Mouse (Mus musculus): ENCODE data around the gene Mrpl52.

DNA sequence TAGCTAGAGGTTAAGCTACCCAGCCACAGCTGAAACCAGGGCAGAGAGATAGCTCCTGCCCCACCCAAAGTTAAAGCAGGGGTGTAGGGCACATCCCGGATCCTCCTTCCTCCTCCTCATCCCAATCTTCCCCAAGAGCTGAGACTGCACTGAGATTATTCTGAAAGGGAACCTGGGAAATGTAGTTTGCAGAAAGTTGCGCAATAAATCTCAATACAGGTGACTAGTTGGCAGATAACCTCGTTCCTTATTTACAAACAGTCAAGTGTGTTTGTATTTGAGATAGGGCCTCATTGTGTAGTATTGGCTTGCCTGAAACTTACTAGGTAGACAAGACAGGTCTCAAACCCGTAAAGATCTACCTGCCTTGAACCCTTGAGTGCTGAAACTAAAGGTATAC lies 35.4 kb downstream of the Mrpl52 start:
- TF ChIP-seq CHD2 (IDR thresholded peaks at IDR 0.05; ENCODE audit: low read depth, low read length) (no peak), HCFC1 (IDR thresholded peaks at IDR 0.05; ENCODE audit: borderline replicate concordance, insufficient read depth, low read length) (no peak), ZNF384 (IDR thresholded peaks at IDR 0.05; ENCODE audit: low read depth, low read length) (no peak)
